Mouse (Mus musculus) heart, embryonic 11.5 days (tissue): ENCODE data around the gene Lrrc4. TPM values are rescaled to one million over a fixed set of nuclear protein-coding genes. Genes with fewer than 3 reads are reported as not detected.

Source experiments
- ATAC-seq: fragments of 200-750 bp; cut with Nextera tagmentation; replicated peaks from 2 replicates; pipeline ENCODE4 v1.8.0; 2017; ENCODE audit warnings: moderate library complexity; ENCODE audit not compliant: insufficient number of reproducible peaks, low FRiP score, low TSS enrichment
- H3K27ac ChIP-seq: fragments of 300-500 bp; sonication (generic); 2 replicates; pipeline ENCODE4 v1.5.1; 2014; ENCODE audit warnings: mild to moderate bottlenecking, low read depth, low read length
- H3K27me3 ChIP-seq: fragments of 300-500 bp; sonication (generic); 2 replicates; pipeline ENCODE4 v1.6.1; 2014; ENCODE audit warnings: mild to moderate bottlenecking, low read length, mixed read lengths; ENCODE audit not compliant: control insufficient read depth, insufficient read depth
- H3K36me3 ChIP-seq: fragments of 300-500 bp; sonication (generic); 2 replicates; pipeline ENCODE4 v1.6.1; 2014; ENCODE audit warnings: mild to moderate bottlenecking, low read length, moderate library complexity, mixed read lengths; ENCODE audit not compliant: control insufficient read depth, insufficient read depth
- H3K4me1 ChIP-seq: fragments of 300-500 bp; sonication (generic); 2 replicates; pipeline ENCODE4 v1.6.1; 2014; ENCODE audit warnings: low read length; ENCODE audit not compliant: control insufficient read depth, insufficient read depth
- H3K4me2 ChIP-seq: fragments of 300-500 bp; sonication (generic); 2 replicates; pipeline ENCODE4 v1.6.1; 2014; ENCODE audit warnings: mild to moderate bottlenecking, moderate library complexity
- H3K4me3 ChIP-seq: fragments of 300-500 bp; sonication (generic); 2 replicates; pipeline ENCODE4 v1.5.1; 2014; ENCODE audit warnings: low read depth, low read length
- H3K9ac ChIP-seq: fragments of 300-500 bp; sonication (generic); 2 replicates; pipeline ENCODE4 v1.6.1; 2014; ENCODE audit warnings: mild to moderate bottlenecking, low read depth, low read length, moderate library complexity
- H3K9me3 ChIP-seq: fragments of 300-500 bp; sonication (generic); replicated peaks from 2 replicates; pipeline ENCODE4 v1.6.1; 2016; ENCODE audit warnings: low read length; ENCODE audit not compliant: control insufficient read depth
- WGBS: fragments of 180-500 bp; shearing (Covaris S2); extraction: QIAGEN DNeasy Blood & Tissue Kit; methylation state at CpG from one replicate; pipeline ENCODE4 v1.1.7; 2014; ENCODE audit not compliant: insufficient replicate concordance; 5-methylcytosine and 5-hydroxymethylcytosine counted together
- polyA plus RNA-seq: library from polyadenylated mRNA; unstranded; fragments of >200 nt; fragmentation: Nextera tagmentation; extraction: Ambion mirVana; gene quantifications from 2 replicates; pipeline ENCODE4 v1.2.1, GENCODE M21; 2014

Lrrc4 gene
- polyA plus RNA-seq, 1 experiment from 2014 or later, result 1.1 TPM

DNA sequence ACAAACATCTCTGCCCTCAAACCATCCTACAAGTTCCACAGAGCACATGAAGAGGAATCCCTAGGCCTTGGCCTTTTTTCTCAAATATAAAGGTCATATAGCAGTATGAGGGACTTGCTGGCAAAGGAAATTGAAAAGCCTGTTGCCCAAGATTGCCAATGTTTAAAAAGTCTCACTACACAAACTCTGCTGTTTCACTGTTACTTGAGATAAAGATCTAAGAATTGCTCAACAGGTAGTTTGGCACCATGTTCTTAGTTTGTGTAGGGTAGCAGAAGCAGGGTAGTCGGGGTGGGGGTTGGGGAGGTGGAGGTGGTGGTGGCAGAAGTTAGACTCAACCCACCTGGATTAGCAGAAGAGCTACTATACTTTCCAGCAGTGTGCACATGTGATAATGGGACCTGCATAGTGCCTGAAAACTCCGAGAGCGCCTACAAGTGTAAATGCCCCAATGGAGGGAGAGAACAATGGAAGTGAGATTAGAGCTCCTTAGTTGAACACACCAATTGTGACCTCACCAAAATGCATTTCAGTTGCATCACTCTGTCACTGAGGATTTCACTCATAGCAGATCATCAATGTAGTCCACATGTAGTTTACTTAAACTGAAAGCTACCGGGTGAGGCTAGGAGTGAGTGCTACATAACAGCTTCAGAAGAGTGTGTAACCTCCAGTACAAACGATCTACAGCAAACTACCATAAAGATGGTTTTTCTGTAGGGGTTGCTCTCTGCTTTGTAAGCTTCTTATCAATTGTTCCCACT lies 97.5 kb downstream of the Lrrc4 start:
- no peak overlapping the region for H3K4me2 ChIP-seq
- peaks cover 23% of the 10 kb centered on the region for H3K4me1 ChIP-seq
- no peak for ATAC-seq
- no peaks in the 10 kb centered on the region for H3K9me3 ChIP-seq
- H3K27me3 ChIP-seq, result no peaks in the 10 kb centered on the region
- no peak overlapping the region for H3K4me3 ChIP-seq
- WGBS, result 70% methylated on average over 5 of the region's 5 CpGs
- no peaks in the 10 kb centered on the region for H3K36me3 ChIP-seq
- H3K9ac ChIP-seq, result no peak overlapping the region
- H3K27ac ChIP-seq, result no peak overlapping the region

GRCm38 (mm10) chr6:28731246-28731645 lies 100.3 kb downstream of the Lrrc4 start:
- peaks cover 30% of the 10 kb centered on the region for H3K4me1 ChIP-seq
- no peak overlapping the region for H3K9ac ChIP-seq
- H3K36me3 ChIP-seq, result no peaks in the 10 kb centered on the region
- no peak for ATAC-seq
- WGBS, result 85% methylated on average over 6 of the region's 6 CpGs
- no peaks in the 10 kb centered on the region for H3K27me3 ChIP-seq
- no peak overlapping the region for H3K4me2 ChIP-seq
- no peak overlapping the region for H3K27ac ChIP-seq
- no peaks in the 10 kb centered on the region for H3K9me3 ChIP-seq
- H3K4me3 ChIP-seq, result no peak overlapping the region

GRCm38 (mm10) chr6:28729649-28730048 lies 101.9 kb downstream of the Lrrc4 start:
- Histone ChIP-seq H3K4me1 (peaks cover 26% of the 10 kb centered on the region), H3K36me3 (peaks cover 2% of the 10 kb centered on the region; the same call in 1 of the 2 replicates), H3K9me3 (no peaks in the 10 kb centered on the region), H3K9ac (no peak overlapping the region), H3K27me3 (no peaks in the 10 kb centered on the region), H3K27ac (peak overlapping the region; percentile 41; the same call in 1 of the 2 replicates), H3K4me3 (no peak overlapping the region), H3K4me2 (no peak overlapping the region)
- no peak for ATAC-seq
- WGBS, result 34% methylated on average over 2 of the region's 2 CpGs

DNA sequence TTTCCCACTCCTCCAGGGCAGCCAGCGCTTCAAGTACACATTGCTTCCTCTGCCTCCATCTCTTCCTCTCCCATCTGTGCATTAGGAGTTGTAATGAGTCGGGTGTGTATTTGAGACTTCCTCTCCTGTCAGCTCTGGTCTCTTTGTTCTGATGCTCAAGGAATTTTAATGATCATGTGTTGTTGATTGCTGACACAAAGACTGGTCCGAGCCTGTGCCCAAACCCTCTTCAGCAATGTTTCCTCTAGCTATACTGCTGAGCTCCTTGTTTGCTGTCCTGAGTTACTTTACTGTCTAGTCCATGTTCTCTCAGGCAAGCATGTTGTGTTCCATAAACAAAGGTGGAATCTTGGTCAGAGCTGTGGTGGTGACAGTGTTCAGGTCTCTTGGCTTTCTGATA lies 102.3 kb downstream of the Lrrc4 start:
- Histone ChIP-seq H3K4me1 (peaks cover 23% of the 10 kb centered on the region), H3K36me3 (peaks cover 2% of the 10 kb centered on the region; the same call in 1 of the 2 replicates), H3K9me3 (no peaks in the 10 kb centered on the region), H3K27ac (peak overlapping the region; percentile 41; the same call in 1 of the 2 replicates), H3K4me3 (no peak overlapping the region), H3K9ac (no peak overlapping the region), H3K27me3 (no peaks in the 10 kb centered on the region), H3K4me2 (no peak overlapping the region)
- ATAC-seq, result no peak
- 32% methylated on average over 3 of the region's 3 CpGs for WGBS

- Histone ChIP-seq H3K4me2 (no peak overlapping the region), H3K9ac (no peak overlapping the region), H3K36me3 (peaks cover 2% of the 10 kb centered on the region; the same call in 1 of the 2 replicates), H3K4me3 (no peak overlapping the region), H3K9me3 (no peaks in the 10 kb centered on the region), H3K27me3 (no peaks in the 10 kb centered on the region), H3K4me1 (peaks cover 14% of the 10 kb centered on the region), H3K27ac (no peak overlapping the region)
- 82% methylated on average over 5 of the region's 5 CpGs for WGBS
- no peak for ATAC-seq
These were observed 106.8 kb downstream of the Lrrc4 start for GRCm38 (mm10) chr6:28724776-28725175.

DNA sequence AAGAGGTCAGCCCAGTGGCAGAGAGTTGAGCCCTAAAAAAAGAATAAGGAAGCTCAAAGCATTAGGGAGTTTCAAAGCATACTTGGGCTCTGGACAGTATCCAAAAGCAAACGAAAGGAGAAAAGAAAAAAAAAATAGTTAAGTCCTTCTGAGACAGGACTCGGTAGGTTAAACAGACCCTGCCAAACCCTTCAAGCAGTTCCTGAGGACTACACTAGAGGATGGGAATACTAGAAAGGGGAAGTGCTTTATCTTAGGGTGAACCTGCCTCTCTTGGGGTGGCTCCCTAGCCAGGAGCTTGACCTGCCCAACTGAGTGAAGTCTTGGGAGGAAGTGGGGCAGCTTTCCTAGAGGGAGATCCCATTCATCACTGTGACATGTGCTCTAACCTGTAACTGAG lies 108.5 kb downstream of the Lrrc4 start:
- Histone ChIP-seq H3K9ac (no peak overlapping the region), H3K4me3 (no peak overlapping the region), H3K4me2 (no peak overlapping the region), H3K9me3 (no peaks in the 10 kb centered on the region), H3K27me3 (no peaks in the 10 kb centered on the region), H3K4me1 (no peaks in the 10 kb centered on the region), H3K27ac (no peak overlapping the region), H3K36me3 (peaks cover 2% of the 10 kb centered on the region; the same call in 1 of the 2 replicates)
- ATAC-seq, result no peak
- WGBS, result 40% methylated on average over 2 of the region's 2 CpGs

DNA sequence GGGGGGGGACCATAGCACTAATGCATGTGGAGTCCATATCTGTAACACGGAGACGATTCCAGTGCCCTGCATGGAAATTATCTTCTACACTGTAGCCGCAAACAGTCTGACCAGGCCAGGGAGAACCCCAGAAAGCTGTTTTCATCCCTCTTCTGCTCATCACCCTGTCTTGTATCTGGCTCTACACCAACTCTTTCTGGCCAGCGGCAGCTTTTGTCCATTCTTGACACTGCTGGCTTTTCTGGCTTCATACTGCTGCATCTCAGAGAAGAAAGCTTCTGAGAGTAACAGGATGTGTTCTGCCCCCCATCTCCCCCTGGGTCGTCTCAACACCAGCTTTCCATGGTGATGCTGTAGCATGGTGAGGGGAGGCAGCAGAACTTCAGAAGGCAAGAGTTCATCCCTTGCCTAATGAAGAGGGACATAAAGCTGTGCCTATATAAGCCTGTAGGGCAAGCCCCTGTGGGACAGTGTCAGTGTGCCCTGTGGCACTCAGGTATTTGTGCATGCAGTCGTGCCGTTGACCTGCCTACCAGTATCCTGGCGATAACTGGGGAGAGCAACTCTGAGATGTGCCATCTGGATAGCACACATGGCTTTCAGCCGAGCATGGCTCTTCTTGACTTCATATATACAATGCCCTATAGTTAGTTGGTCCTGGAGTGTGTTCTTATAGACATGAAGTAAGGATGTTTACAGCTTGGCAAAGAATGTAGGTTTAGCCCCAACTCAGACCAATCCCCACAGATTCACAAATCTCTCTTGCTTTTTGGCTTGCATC lies 111.0 kb downstream of the Lrrc4 start:
- 84% methylated on average over 9 of the region's 9 CpGs for WGBS
- ATAC-seq, result no peak

DNA sequence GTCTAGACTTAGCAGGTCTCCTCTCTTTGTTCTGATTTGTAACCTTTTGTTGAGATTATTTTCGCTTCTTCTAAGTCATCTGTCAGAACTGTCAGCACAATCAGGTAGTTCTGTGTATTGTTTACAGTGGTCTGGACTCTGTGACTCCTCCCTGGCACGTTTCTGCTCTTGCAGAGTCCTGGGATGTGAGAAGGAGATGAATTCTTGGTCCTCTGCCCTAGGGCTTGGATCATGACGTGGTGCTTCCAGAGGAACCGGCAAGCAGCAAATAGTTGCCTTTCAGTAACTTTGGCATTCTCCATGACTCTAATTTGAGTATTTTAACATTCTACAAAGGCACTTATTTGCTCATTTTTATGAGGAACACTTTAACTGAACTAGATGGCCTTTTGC lies 113.7 kb downstream of the Lrrc4 start:
- H3K4me1 ChIP-seq, result peaks cover 5% of the 10 kb centered on the region; the same call in 1 of the 2 replicates
- H3K4me3 ChIP-seq, result no peak overlapping the region
- no peak for ATAC-seq
- 49% methylated on average over 4 of the region's 4 CpGs for WGBS
- H3K9ac ChIP-seq, result no peak overlapping the region
- no peaks in the 10 kb centered on the region for H3K36me3 ChIP-seq
- no peaks in the 10 kb centered on the region for H3K27me3 ChIP-seq
- no peaks in the 10 kb centered on the region for H3K9me3 ChIP-seq
- H3K27ac ChIP-seq, result no peak overlapping the region
- H3K4me2 ChIP-seq, result no peak overlapping the region

More for the DNA sequence above, 111.0 kb downstream of the Lrrc4 start:
- no peak overlapping the region for H3K4me2 ChIP-seq
- H3K9me3 ChIP-seq, result no peaks in the 10 kb centered on the region
- no peaks in the 10 kb centered on the region for H3K27me3 ChIP-seq
- H3K9ac ChIP-seq, result no peak overlapping the region
- H3K4me3 ChIP-seq, result no peak overlapping the region
- H3K36me3 ChIP-seq, result no peaks in the 10 kb centered on the region; the same call in 1 of the 2 replicates
- H3K27ac ChIP-seq, result no peak overlapping the region
- H3K4me1 ChIP-seq, result peaks cover 5% of the 10 kb centered on the region; the same call in 1 of the 2 replicates
